Mouse (Mus musculus) myocyte (in vitro differentiated cells): ENCODE results near the gene Grik1.

Experiments
- POLR2A ChIP-seq: IDR thresholded peaks from one replicate; pipeline ENCODE4 v1.6.1; 2011; ENCODE audit warnings: low read depth, mild to moderate bottlenecking, control low read depth, moderate library complexity; ENCODE audit not compliant: insufficient read length
- REST ChIP-seq: IDR thresholded peaks from one replicate; pipeline ENCODE4 v1.6.1; 2011; ENCODE audit warnings: mild to moderate bottlenecking, control low read depth, moderate library complexity; ENCODE audit not compliant: insufficient read depth, insufficient read length

DNA sequence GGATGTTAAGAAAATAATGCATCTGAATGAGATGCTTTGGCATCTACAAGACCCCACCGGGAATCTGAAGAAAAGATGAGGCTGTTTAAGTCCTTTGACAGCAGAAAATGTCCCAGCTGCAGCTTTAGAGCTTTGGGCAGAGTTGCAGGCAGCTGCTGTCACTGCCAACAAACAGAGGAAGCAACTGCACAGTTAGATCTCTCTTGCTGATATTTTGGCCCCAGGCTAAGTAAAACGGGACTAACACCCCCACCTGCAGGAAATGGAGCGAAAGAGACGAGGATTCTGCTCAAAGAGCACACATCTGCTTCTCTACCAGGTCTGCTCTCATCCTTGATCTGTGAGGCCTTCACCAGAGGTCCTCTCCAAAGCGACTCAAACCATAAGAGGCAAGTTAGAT, 77.5 kb downstream of the Grik1 start:
- TF ChIP-seq REST (no peak), POLR2A (no peak)
